Mouse (Mus musculus): ENCODE measurements around the gene Leap2. TPM values are rescaled to one million over a fixed set of nuclear protein-coding genes. Genes with fewer than 3 reads are reported as not detected.

Leap2 gene
- polyA plus RNA-seq, 1 experiment = not detected

GRCm38 (mm10) chr11:53425711-53426255, 2.8 kb upstream of the Leap2 start:
- peaks cover 7% of the 10 kb centered on the region for H3K4me1 ChIP-seq (replicated peaks; ENCODE audit: control insufficient read depth, insufficient read depth, low read length)
- no peak overlapping the region for H3K4me3 ChIP-seq (ENCODE audit: control insufficient read depth, insufficient read depth, low read length)
- no peak overlapping the region for H3K27ac ChIP-seq (ENCODE audit: control insufficient read depth, insufficient read depth, low read length)
- TF ChIP-seq CTCF (IDR thresholded peaks at IDR 0.05; ENCODE audit: borderline replicate concordance, control insufficient read depth, extremely low read depth, insufficient read depth, low read length, poor library complexity) = no peak
- TF ChIP-seq POLR2A (IDR thresholded peaks at IDR 0.05; ENCODE audit: control insufficient read depth, extremely low read depth, insufficient read depth, low read length, poor library complexity) = no peak
- no peak for DNase-seq
- 96% methylated on average over 6 of the region's 6 CpGs for WGBS
- no peaks in the 10 kb centered on the region for H3K27me3 ChIP-seq (ENCODE audit: control insufficient read depth, insufficient read depth, low read length)
- H3K36me3 ChIP-seq (ENCODE audit: control insufficient read depth, insufficient read depth, low read length) = no peaks in the 10 kb centered on the region

- Histone ChIP-seq H3K4me3 (ENCODE audit: control insufficient read depth, insufficient read depth, low read length) (no peak overlapping the region), H3K4me1 (replicated peaks; ENCODE audit: control insufficient read depth, insufficient read depth, low read length) (peaks cover 7% of the 10 kb centered on the region), H3K27me3 (ENCODE audit: control insufficient read depth, insufficient read depth, low read length) (no peaks in the 10 kb centered on the region), H3K36me3 (ENCODE audit: control insufficient read depth, insufficient read depth, low read length) (no peaks in the 10 kb centered on the region), H3K27ac (ENCODE audit: control insufficient read depth, insufficient read depth, low read length) (no peak overlapping the region)
- no peak for DNase-seq
- 92% methylated on average over 3 of the region's 3 CpGs for WGBS
- TF ChIP-seq POLR2A (IDR thresholded peaks at IDR 0.05; ENCODE audit: control insufficient read depth, extremely low read depth, insufficient read depth, low read length, poor library complexity) = no peak
- TF ChIP-seq CTCF (IDR thresholded peaks at IDR 0.05; ENCODE audit: borderline replicate concordance, control insufficient read depth, extremely low read depth, insufficient read depth, low read length, poor library complexity) = no peak
Measured at GRCm38 (mm10) chr11:53425251-53425650, 2.3 kb upstream of the Leap2 start.

GRCm38 (mm10) chr11:53424826-53425225, 1.9 kb upstream of the Leap2 start:
- Histone ChIP-seq H3K27ac (ENCODE audit: control insufficient read depth, insufficient read depth, low read length) (no peak overlapping the region), H3K4me1 (replicated peaks; ENCODE audit: control insufficient read depth, insufficient read depth, low read length) (peaks cover 3% of the 10 kb centered on the region)
- DNase-seq = no peak

GRCm38 (mm10) chr11:53418048-53418447, 4.9 kb downstream of the Leap2 start:
- no peak overlapping the region for H3K4me3 ChIP-seq (ENCODE audit: control insufficient read depth, insufficient read depth, low read length)
- H3K27me3 ChIP-seq (ENCODE audit: control insufficient read depth, insufficient read depth, low read length) = no peaks in the 10 kb centered on the region
- no peak overlapping the region for H3K27ac ChIP-seq (ENCODE audit: control insufficient read depth, insufficient read depth, low read length)
- no peaks in the 10 kb centered on the region for H3K4me1 ChIP-seq (replicated peaks; ENCODE audit: control insufficient read depth, insufficient read depth, low read length)
- peaks cover 41% of the 10 kb centered on the region for H3K36me3 ChIP-seq (ENCODE audit: control insufficient read depth, insufficient read depth, low read length)
- TF ChIP-seq POLR2A (IDR thresholded peaks at IDR 0.05; ENCODE audit: control insufficient read depth, extremely low read depth, insufficient read depth, low read length, poor library complexity) = no peak
- no peak for TF ChIP-seq CTCF (IDR thresholded peaks at IDR 0.05; ENCODE audit: borderline replicate concordance, control insufficient read depth, extremely low read depth, insufficient read depth, low read length, poor library complexity)
- no peak for DNase-seq

More at GRCm38 (mm10) chr11:53424826-53425225, 1.9 kb upstream of the Leap2 start:
- Histone ChIP-seq H3K27me3 (ENCODE audit: control insufficient read depth, insufficient read depth, low read length) (no peaks in the 10 kb centered on the region), H3K4me3 (ENCODE audit: control insufficient read depth, insufficient read depth, low read length) (no peak overlapping the region), H3K36me3 (ENCODE audit: control insufficient read depth, insufficient read depth, low read length) (no peaks in the 10 kb centered on the region)
- no peak for TF ChIP-seq CTCF (IDR thresholded peaks at IDR 0.05; ENCODE audit: borderline replicate concordance, control insufficient read depth, extremely low read depth, insufficient read depth, low read length, poor library complexity)
- no peak for TF ChIP-seq POLR2A (IDR thresholded peaks at IDR 0.05; ENCODE audit: control insufficient read depth, extremely low read depth, insufficient read depth, low read length, poor library complexity)
- WGBS = 87% methylated on average over 2 of the region's 2 CpGs

- peaks cover 82% of the 10 kb centered on the region for H3K36me3 ChIP-seq (ENCODE audit: control insufficient read depth, insufficient read depth, low read length)
- no peak for DNase-seq
- TF ChIP-seq POLR2A (IDR thresholded peaks at IDR 0.05; ENCODE audit: control insufficient read depth, extremely low read depth, insufficient read depth, low read length, poor library complexity) (no peak), CTCF (IDR thresholded peaks at IDR 0.05; ENCODE audit: borderline replicate concordance, control insufficient read depth, extremely low read depth, insufficient read depth, low read length, poor library complexity) (no peak)
- H3K4me3 ChIP-seq (ENCODE audit: control insufficient read depth, insufficient read depth, low read length) = no peak overlapping the region
- H3K27me3 ChIP-seq (ENCODE audit: control insufficient read depth, insufficient read depth, low read length) = no peaks in the 10 kb centered on the region
- no peaks in the 10 kb centered on the region for H3K4me1 ChIP-seq (replicated peaks; ENCODE audit: control insufficient read depth, insufficient read depth, low read length)
- 96% methylated on average over 4 of the region's 4 CpGs for WGBS
- H3K27ac ChIP-seq (ENCODE audit: control insufficient read depth, insufficient read depth, low read length) = no peak overlapping the region
Measured at GRCm38 (mm10) chr11:53413871-53414270, 9.1 kb downstream of the Leap2 start.

- Histone ChIP-seq H3K27me3 (ENCODE audit: control insufficient read depth, insufficient read depth, low read length) (no peaks in the 10 kb centered on the region), H3K36me3 (ENCODE audit: control insufficient read depth, insufficient read depth, low read length) (peaks cover 91% of the 10 kb centered on the region), H3K27ac (ENCODE audit: control insufficient read depth, insufficient read depth, low read length) (no peak overlapping the region), H3K4me3 (ENCODE audit: control insufficient read depth, insufficient read depth, low read length) (no peak overlapping the region), H3K4me1 (replicated peaks; ENCODE audit: control insufficient read depth, insufficient read depth, low read length) (no peaks in the 10 kb centered on the region)
- no peak for DNase-seq
- no peak for TF ChIP-seq CTCF (IDR thresholded peaks at IDR 0.05; ENCODE audit: borderline replicate concordance, control insufficient read depth, extremely low read depth, insufficient read depth, low read length, poor library complexity)
- no peak for TF ChIP-seq POLR2A (IDR thresholded peaks at IDR 0.05; ENCODE audit: control insufficient read depth, extremely low read depth, insufficient read depth, low read length, poor library complexity)
Measured at GRCm38 (mm10) chr11:53411738-53412137, 11.2 kb downstream of the Leap2 start.

- Histone ChIP-seq H3K4me3 (ENCODE audit: control insufficient read depth, insufficient read depth, low read length) (no peak overlapping the region), H3K4me1 (replicated peaks; ENCODE audit: control insufficient read depth, insufficient read depth, low read length) (no peaks in the 10 kb centered on the region), H3K27me3 (ENCODE audit: control insufficient read depth, insufficient read depth, low read length) (no peaks in the 10 kb centered on the region), H3K27ac (ENCODE audit: control insufficient read depth, insufficient read depth, low read length) (no peak overlapping the region), H3K36me3 (ENCODE audit: control insufficient read depth, insufficient read depth, low read length) (peaks cover 84% of the 10 kb centered on the region)
- 96% methylated on average over 1 of the region's 1 CpGs for WGBS
- TF ChIP-seq CTCF (IDR thresholded peaks at IDR 0.05; ENCODE audit: borderline replicate concordance, control insufficient read depth, extremely low read depth, insufficient read depth, low read length, poor library complexity) (no peak), POLR2A (IDR thresholded peaks at IDR 0.05; ENCODE audit: control insufficient read depth, extremely low read depth, insufficient read depth, low read length, poor library complexity) (no peak)
- DNase-seq = no peak
Measured at GRCm38 (mm10) chr11:53403638-53404037, 19.3 kb downstream of the Leap2 start.

Data from thymus, adult 2 months (tissue).